Mouse (Mus musculus) brain, embryonic 14.5 days (tissue): ENCODE measurements around the gene Slit2.

Source experiments
- CTCF ChIP-seq: fragments of 200-500 bp; IDR thresholded peaks from 2 replicates; pipeline ENCODE4 v1.5.1; 2012; ENCODE audit warnings: inconsistent platforms, mild to moderate bottlenecking, moderate library complexity, borderline replicate concordance; ENCODE audit not compliant: insufficient read depth, insufficient read length; ENCODE audit errors: extremely low read depth
- POLR2A ChIP-seq: fragments of 200-500 bp; IDR thresholded peaks from 2 replicates; pipeline ENCODE4 v1.6.1; 2012; ENCODE audit warnings: mild to moderate bottlenecking, inconsistent platforms, borderline replicate concordance; ENCODE audit not compliant: poor library complexity, insufficient read depth, insufficient read length, severe bottlenecking; ENCODE audit errors: extremely low read depth

DNA sequence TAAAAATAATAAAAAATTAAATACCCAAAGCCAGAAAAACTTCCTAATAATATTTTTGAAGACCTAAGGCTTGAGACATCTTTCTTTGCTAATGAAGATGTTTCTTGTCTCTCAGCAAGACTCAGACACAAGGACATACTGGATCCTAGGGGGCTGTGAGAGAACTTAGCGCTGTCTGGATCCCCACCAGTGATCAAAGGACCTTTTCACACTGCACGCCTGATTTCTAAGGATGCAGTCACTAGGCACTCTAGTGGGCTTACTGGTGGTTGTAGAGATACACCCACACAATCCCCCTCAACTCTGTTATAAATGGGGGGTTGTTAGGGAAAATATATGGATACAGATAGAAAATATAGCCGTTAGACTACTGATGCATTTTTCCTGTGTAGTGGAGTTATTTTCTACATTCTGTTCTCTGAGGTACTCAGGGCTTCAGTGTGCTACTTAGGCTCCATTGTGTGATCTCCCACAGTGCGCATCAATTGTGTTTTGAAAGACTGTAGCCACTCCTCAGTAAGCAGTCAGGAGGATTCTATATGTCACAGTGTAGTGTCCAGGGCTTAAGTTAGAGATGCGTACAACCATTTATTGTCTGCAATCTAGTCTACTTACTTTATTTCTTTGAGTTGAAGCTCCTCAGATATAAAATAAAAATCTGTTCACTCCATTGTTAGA lies 67.8 kb downstream of the Slit2 start:
- no peak for TF ChIP-seq CTCF
- TF ChIP-seq POLR2A: no peak
